Mouse (Mus musculus): ENCODE results near the gene Aff1.

Gene Aff1

GRCm38 (mm10) chr5:103749465-103750285, 57.5 kb downstream of the Aff1 start:
- no peak for DNase-seq (ENCODE audit: low spot score)

DNA sequence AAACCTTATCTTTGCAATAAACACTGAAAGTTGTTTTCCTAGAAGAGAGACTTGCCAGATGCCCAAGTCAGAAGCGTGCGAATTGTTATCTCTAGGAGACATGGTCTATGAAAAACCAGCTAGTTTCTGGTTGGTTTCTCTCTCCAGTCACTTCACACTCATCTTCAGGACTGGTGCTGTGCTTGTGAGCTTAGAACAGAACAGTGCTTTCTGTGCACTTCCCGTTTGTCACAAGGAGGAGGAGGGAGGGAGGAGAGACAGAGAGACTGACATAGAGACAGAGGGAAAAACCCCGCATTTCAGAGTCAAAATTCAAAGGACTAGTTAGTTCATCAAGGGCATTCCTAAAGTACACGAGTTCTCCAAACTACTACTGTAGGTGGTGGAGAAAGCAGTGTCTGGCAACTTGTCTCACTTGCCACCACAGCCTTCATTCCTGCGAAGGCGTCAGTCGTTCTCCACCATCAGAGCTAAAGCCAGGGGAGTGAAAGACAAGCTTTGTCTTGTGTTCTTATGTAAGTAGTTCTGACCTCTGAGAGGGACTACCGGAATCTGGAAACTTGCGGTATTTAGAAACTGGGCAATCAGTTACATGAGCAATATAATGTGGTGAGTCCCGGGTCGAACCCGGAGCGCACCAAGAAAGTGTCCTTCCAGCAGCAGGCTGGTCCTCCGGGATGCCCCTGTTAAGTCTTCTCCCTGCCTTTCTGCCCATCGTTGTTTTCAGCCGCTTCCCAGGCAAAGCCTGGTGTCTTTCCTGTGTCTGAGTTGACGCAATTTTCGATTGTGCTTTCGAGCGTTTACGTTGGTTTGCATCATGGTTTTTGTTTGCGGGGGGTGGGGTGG, 60.7 kb downstream of the Aff1 start:
- peak; percentile 58 for DNase-seq (ENCODE audit: low spot score)

GRCm38 (mm10) chr5:103753511-103754329, 61.5 kb downstream of the Aff1 start:
- peak; percentile 88 for DNase-seq (ENCODE audit: low spot score)

DNA sequence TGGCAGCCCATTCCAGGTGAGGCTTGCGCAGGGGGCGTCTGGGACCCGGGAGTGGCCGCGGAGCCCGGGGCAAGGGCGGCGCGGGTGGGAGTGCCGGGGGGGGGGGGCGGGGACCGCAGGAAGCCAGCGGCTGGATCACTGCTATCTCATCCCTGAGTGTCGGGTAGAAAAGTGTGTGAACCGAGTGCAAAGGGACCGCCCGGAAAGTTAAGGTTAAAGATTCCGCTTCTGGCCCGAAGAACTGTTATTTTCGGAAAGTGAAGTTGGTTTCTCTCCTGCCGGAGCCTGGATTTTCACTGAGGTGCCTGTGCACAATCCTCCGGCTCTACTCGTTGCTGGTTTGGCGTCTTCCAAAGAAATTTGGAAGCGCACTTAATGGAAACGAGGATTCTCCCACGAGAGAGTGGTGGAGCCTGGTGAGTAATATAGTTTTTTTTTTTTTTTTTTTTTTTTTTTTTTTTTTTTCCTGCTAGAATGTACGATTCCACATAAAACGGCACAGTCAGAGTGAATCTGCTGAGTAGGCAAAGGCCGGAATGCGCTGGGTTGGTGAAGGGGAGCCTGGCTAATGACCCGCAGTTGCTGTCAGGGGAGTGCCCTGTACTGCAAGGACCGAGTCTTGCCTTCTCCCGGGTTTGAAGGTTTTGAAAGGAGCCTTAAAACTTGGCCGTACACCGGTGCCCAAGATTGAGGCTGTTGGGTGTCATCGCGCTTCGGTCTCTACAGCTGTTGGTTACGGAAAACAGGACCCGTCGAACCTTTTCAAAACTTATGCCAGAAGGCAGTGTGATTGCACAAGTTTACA, 62.4 kb downstream of the Aff1 start:
- peak; percentile 76 for DNase-seq (ENCODE audit: low spot score)

GRCm38 (mm10) chr5:103755135-103755487, 62.9 kb downstream of the Aff1 start:
- DNase-seq (ENCODE audit: low spot score), result no peak

GRCm38 (mm10) chr5:103756231-103756714, 64.1 kb downstream of the Aff1 start:
- DNase-seq (ENCODE audit: low spot score), result no peak

GRCm38 (mm10) chr5:103758491-103758890, 66.3 kb downstream of the Aff1 start:
- DNase-seq (ENCODE audit: low spot score), result no peak

DNA sequence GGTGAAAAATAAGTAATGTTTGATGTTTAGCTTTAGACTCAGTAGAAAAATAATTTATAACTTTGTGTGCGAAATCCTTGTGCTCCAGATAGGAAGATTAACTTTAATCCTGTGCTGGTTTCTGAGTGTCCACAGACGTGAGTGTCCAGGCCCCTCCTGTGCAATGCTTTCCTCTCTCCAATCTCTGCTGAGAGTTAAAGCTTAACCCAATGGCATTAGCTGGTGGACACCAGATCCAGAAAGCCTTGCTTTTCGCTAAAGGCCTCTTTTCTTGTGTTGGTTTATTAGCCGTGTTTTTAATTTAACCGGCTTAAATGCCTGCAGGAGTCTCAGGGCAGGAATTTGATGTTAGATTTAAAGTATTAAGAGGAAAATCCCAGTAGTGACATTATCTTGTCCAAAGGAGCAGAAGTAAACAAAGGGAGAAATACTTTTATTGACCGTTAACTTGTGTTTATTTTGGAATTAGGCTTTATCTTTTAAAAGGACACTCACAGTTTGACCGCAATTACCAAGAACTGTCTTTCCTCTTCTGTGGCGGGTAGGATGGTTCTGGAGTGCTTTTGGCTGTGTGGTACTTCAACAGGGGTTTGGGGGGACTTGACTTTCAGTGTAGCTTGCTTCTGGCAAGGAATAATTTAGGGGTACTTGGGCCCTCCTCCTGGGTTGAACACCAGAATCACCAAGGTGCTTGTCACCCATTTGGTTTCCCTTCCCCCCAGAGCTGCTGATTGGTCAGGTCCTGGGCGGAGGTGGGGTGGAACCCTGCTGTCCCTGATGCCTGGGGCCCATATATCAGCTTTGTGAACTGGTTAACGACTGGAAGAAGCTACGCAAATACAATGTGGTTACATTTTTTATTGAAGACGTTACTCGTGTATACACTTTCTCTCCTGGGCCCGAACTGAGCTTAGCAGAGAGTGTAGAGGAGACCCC, 67.6 kb downstream of the Aff1 start:
- DNase-seq (ENCODE audit: low spot score), result no peak

DNA sequence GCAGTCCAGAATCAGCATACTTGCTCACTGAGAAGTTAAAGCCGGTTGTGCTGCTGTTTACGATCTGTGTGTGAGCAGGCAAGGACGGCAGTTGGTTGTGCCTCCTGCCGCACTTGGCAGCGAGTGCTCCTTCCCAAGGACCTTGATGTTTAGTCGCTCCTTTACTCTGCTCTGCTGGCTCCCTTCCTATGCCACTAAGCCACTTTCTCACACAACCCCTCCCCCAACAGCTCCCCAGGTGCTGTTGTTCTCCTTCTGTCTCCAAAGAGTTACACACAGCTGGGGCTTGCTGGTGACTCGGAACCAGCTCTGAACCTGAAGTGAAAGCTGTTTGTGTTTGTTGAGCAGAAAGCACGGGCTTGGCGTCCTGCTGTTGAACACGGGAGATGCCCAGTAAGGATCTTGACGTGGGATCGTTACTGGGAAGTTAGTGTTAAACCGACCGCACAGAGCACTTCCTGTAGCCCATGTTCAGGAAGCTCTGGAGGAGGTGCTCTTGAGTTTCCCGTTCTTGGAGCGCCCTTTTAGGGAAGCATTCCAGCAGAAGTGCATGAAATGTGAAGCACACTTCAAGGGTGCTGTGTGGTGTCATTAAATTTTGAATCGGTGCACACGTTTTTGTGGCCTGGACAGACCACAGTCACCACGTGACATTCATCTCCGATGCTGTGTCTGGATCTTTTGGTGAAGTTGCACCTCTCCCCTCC, 68.4 kb downstream of the Aff1 start:
- DNase-seq (ENCODE audit: low spot score), result peak; percentile 61

DNA sequence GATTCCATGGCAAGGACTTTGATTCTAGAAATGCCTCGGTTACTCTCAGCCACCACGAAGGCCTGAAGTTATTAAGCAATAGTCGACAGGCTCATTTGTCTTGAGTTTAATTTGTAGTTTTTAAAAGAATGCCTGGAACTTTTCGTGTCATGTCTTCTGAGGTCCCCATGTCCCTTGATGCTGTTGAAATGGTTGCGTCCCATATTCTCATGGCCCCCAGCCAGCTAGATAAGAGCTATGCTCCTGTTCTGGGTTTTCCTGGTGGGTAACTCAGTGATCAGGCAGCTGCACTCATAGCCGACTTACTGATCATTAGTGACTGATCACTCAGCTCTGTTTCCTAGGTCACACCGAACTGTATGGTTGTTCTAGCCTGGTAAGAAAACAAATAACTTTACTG, 69.6 kb downstream of the Aff1 start:
- no peak for DNase-seq (ENCODE audit: low spot score)

DNA sequence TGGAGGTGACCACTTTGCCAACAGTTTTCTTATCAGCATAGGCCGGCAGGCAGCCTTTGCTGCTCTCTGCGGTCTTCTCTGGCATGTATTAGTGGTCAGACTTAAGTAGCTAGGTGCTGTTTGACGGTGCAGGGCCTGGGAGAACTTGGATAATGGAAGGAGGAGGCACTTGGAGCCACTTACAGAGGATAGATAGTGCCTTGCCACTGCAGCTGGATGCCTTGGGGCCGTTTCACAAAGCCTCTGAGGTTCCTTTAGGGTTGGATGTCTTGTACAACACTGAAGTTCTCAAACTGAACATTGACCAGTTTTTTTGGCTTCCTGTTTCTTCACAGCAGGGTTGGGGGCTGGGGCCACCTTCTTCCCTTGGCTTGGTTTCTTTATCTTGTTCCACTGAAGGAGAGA, 70.7 kb downstream of the Aff1 start:
- DNase-seq (ENCODE audit: low spot score), result no peak

DNA sequence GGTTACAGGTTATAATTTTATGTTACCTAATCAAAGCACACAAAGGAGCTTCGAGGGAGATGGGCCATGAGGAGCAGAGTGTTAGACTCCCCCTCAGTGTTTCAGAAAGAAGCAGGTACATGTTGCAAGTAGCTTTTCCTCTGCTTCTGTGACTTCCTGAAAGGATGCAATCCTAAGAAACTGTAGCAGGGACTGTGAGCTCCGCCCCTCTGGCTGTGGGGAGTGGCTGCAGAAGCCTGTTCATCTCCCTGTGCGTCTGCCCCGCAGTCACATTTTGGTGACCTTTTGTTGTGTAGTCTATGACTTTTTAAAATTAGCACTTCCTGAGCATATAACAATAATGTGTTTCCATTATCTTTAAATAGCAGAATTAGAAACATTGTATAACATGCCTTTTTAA, 73.2 kb downstream of the Aff1 start:
- no peak for DNase-seq (ENCODE audit: low spot score)

DNA sequence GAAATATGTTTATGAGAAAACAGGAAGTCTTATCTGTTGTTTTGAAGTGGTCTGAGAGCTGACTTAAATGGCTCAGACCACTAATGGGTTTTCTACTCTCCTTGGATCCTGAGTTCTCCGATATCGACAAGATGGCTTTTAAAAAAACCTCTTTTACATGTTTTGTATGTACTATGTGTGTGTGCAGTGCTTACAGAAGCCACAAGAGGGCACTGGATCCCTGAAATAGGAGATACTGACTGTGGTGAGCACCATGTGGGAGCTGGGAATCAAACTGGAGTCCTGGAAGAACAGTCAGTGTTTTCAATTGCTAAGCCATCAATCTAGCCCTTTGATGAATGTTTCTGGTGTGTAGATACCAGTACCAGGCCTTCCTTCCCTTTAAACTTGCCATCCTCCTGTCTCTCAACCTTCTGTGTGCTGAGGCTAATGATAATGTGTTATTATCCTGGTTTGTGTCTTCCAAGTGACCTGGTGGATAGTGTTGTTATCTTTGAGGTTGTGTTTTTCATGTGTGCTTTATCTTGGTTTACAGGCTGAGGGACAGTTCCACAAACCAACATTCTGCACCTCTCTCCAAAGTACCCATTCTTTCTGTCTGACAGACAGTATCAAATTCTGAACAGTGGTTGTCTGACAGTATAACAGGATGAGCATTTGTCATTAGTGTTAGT, 73.7 kb downstream of the Aff1 start:
- DNase-seq (ENCODE audit: low spot score), result no peak

- DNase-seq (ENCODE audit: low spot score), result no peak
These were observed 74.2 kb downstream of the Aff1 start for GRCm38 (mm10) chr5:103766432-103766815.

DNA sequence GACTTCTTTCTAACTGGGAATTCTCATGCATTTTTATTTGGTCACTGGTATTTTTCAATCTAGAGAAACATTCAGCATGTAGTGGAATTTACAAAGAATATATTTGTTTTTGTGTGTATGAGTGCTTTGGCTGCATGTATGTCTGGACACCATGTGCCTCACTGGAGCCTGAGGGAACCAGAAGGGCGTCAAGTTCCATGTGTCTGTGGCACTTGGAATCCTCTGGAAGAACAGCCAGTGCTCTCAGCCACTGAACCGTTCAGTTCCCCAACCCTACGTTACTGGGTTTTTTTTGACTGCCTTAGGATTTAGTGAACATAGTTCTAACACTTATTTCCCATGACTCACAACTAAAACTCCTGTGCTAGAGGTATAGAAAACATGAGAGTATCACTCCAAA, 76.8 kb downstream of the Aff1 start:
- no peak for DNase-seq (ENCODE audit: low spot score)

DNA sequence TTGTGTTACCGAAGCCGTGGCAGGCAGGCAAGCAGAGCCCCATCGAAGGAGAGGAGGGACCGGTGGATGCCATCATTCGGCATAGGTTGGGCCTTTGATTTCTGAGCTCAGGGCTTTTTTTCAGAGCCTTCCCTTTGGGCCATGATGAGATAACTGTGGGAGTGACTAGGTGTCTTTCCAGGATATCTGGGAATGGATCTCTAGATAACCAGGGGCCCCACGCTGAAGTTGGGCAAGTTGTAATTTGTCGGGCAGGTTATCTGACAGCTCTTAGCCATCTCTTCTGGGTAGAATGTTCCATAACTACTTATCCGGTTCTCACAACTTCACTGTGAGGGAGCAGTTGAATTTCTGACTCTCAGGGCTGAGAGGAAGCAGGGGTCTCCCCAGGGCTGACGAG, 77.5 kb downstream of the Aff1 start:
- no peak for DNase-seq (ENCODE audit: low spot score)

GRCm38 (mm10) chr5:103770447-103771222, 78.5 kb downstream of the Aff1 start:
- DNase-seq (ENCODE audit: low spot score), result no peak

- no peak for DNase-seq (ENCODE audit: low spot score)
These were observed 79.2 kb downstream of the Aff1 start for GRCm38 (mm10) chr5:103771380-103771779.

Data from embryo, embryonic 10.5 days (tissue).